Mouse (Mus musculus) ES-Bruce4 (cell line): ENCODE results near the gene Efemp2.

Experiments used
- CTCF ChIP-seq: IDR thresholded peaks from one replicate; pipeline ENCODE4 v1.8.1; 2011; ENCODE audit warnings: low read depth, low read length
- POLR2A ChIP-seq: IDR thresholded peaks from one replicate; pipeline ENCODE4 v1.8.1; 2011; ENCODE audit warnings: low read length; ENCODE audit not compliant: insufficient read depth

GRCm38 (mm10) chr19:5463791-5464562, 9.8 kb upstream of the Efemp2 start:
- TF ChIP-seq POLR2A, result no peak
- peak; percentile 97 for TF ChIP-seq CTCF
